Mouse (Mus musculus) thymus, adult 2 months (tissue): ENCODE results near the gene Trpm8.

Source experiments
- CTCF ChIP-seq: fragments of 200-500 bp; IDR thresholded peaks from 2 replicates; pipeline ENCODE4 v1.5.1; 2012; ENCODE audit warnings: mild to moderate bottlenecking, control low read depth, low read length, moderate library complexity, borderline replicate concordance; ENCODE audit not compliant: control insufficient read depth, poor library complexity, insufficient read depth; ENCODE audit errors: extremely low read depth
- POLR2A ChIP-seq: fragments of 200-500 bp; IDR thresholded peaks from 2 replicates; pipeline ENCODE4 v1.6.1; 2012; ENCODE audit warnings: mild to moderate bottlenecking, low read length, control low read depth, moderate library complexity; ENCODE audit not compliant: control insufficient read depth, poor library complexity, insufficient read depth; ENCODE audit errors: extremely low read depth

GRCm38 (mm10) chr1:88274371-88275077 lies 2.9 kb upstream of the Trpm8 start:
- TF ChIP-seq CTCF (no peak), POLR2A (no peak)
